Mouse (Mus musculus): ENCODE measurements at regions not wholly inside any gene's neighbourhood (a gene's known extent, or its start where the extent isn't known, plus 50 kb on each side); places are given as distances from the start of the nearest gene placed in this dataset.

GRCm38 (mm10) chr1:76322943-76323559 lies 777.0 kb downstream of the Slc4a3 start:
- no peak for DNase-seq (ENCODE audit: low spot score)

- no peak for DNase-seq (ENCODE audit: low spot score)
Measured at GRCm38 (mm10) chr1:76323592-76323991, 777.5 kb downstream of the Slc4a3 start.

GRCm38 (mm10) chr1:76336011-76336410 lies 789.9 kb downstream of the Slc4a3 start:
- no peak for DNase-seq (ENCODE audit: low spot score)

GRCm38 (mm10) chr1:76362106-76362505 lies 816.0 kb downstream of the Slc4a3 start:
- no peak for DNase-seq (ENCODE audit: low spot score)

GRCm38 (mm10) chr1:76373931-76374330 lies 827.9 kb downstream of the Slc4a3 start:
- no peak for DNase-seq (ENCODE audit: low spot score)

GRCm38 (mm10) chr1:76378154-76378553 lies 832.1 kb downstream of the Slc4a3 start:
- DNase-seq (ENCODE audit: low spot score): no peak

- DNase-seq (ENCODE audit: low spot score): no peak
Measured at GRCm38 (mm10) chr1:76392536-76392935, 846.5 kb downstream of the Slc4a3 start.

- DNase-seq (ENCODE audit: low spot score): no peak
Measured at GRCm38 (mm10) chr1:76394038-76394437, 848.0 kb downstream of the Slc4a3 start.

- no peak for DNase-seq (ENCODE audit: low spot score)
Measured at GRCm38 (mm10) chr1:76402854-76403253, 856.8 kb downstream of the Slc4a3 start.

- no peak for DNase-seq (ENCODE audit: low spot score)
Measured at GRCm38 (mm10) chr1:76404003-76404402, 857.9 kb downstream of the Slc4a3 start.

- DNase-seq (ENCODE audit: low spot score): no peak
Measured at GRCm38 (mm10) chr1:76410813-76411212, 864.7 kb downstream of the Slc4a3 start.

- no peak for DNase-seq (ENCODE audit: low spot score)
Measured at GRCm38 (mm10) chr1:76420525-76420924, 874.5 kb downstream of the Slc4a3 start.

- no peak for DNase-seq (ENCODE audit: low spot score)
Measured at GRCm38 (mm10) chr1:76427439-76427838, 881.4 kb downstream of the Slc4a3 start.

GRCm38 (mm10) chr1:76430041-76430610 lies 884.1 kb downstream of the Slc4a3 start:
- DNase-seq (ENCODE audit: low spot score): no peak

- no peak for DNase-seq (ENCODE audit: low spot score)
Measured at GRCm38 (mm10) chr1:76433481-76433941, 887.4 kb downstream of the Slc4a3 start.

- no peak for DNase-seq (ENCODE audit: low spot score)
Measured at GRCm38 (mm10) chr1:76450539-76451214, 904.6 kb downstream of the Slc4a3 start.

GRCm38 (mm10) chr1:76453160-76453710 lies 907.2 kb downstream of the Slc4a3 start:
- DNase-seq (ENCODE audit: low spot score): no peak

- no peak for DNase-seq (ENCODE audit: low spot score)
Measured at GRCm38 (mm10) chr1:76466562-76466961, 920.5 kb downstream of the Slc4a3 start.

- no peak for DNase-seq (ENCODE audit: low spot score)
Measured at GRCm38 (mm10) chr1:76484193-76484592, 938.1 kb downstream of the Slc4a3 start.

- DNase-seq (ENCODE audit: low spot score): no peak
Measured at GRCm38 (mm10) chr1:76487481-76487880, 941.4 kb downstream of the Slc4a3 start.

GRCm38 (mm10) chr1:76489681-76490492 lies 943.8 kb downstream of the Slc4a3 start:
- DNase-seq (ENCODE audit: low spot score): no peak

- DNase-seq (ENCODE audit: low spot score): no peak
Measured at GRCm38 (mm10) chr1:76490719-76491118, 944.7 kb downstream of the Slc4a3 start.
